Mouse (Mus musculus): ENCODE results near the gene Golm1.

The Golm1 gene

DNA sequence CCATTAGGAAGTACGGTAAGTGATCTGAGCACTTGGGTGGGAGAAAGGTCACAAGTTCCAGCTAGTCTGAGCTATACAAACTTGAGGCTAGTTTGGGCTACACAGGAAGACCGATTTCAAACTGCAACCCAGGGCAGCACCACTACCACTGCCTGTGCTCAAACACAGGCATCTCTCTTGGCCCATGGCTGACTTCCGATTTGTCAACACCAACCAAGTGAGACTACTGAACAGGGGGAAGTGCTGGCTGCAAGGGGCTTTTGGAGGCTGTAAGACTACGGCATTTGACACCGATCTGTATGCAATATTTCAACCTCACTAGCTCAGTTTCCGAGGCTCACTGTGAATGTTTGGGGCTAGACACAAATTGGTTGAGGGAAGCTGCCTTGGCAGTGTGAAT is 28.1 kb downstream of the Golm1 start:
- no peak for DNase-seq (ENCODE audit: low read depth, low spot score)

GRCm38 (mm10) chr13:59646674-59647244 is 28.9 kb downstream of the Golm1 start:
- DNase-seq (ENCODE audit: low read depth, low spot score): peak; percentile 60

GRCm38 (mm10) chr13:59645491-59645890 is 30.1 kb downstream of the Golm1 start:
- DNase-seq (ENCODE audit: low read depth, low spot score): no peak

GRCm38 (mm10) chr13:59642818-59643217 is 32.8 kb downstream of the Golm1 start:
- DNase-seq (ENCODE audit: low read depth, low spot score): no peak

DNA sequence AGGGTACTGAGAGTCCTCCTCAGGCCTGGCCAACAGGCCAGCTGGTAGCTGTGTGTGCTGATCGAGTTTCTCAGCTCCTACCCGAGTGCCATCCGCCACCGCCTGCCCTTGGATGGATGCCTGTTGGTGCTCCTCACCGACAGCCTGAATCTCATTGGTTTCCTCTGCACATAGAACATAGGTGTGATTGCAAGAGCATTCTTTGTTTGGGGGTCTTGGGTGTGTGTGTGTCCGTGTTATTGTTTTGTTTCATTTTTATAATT is 35.5 kb downstream of the Golm1 start:
- peak; percentile 96 for DNase-seq (ENCODE audit: low read depth, low spot score)

- no peak for DNase-seq (ENCODE audit: low read depth, low spot score)
Observed at GRCm38 (mm10) chr13:59639368-59640177, 36.0 kb downstream of the Golm1 start.

- peak; percentile 50 for DNase-seq (ENCODE audit: low read depth, low spot score)
Observed at GRCm38 (mm10) chr13:59637800-59638199, 37.8 kb downstream of the Golm1 start.

GRCm38 (mm10) chr13:59634637-59635036 is 41.0 kb downstream of the Golm1 start:
- DNase-seq (ENCODE audit: low read depth, low spot score): no peak

DNA sequence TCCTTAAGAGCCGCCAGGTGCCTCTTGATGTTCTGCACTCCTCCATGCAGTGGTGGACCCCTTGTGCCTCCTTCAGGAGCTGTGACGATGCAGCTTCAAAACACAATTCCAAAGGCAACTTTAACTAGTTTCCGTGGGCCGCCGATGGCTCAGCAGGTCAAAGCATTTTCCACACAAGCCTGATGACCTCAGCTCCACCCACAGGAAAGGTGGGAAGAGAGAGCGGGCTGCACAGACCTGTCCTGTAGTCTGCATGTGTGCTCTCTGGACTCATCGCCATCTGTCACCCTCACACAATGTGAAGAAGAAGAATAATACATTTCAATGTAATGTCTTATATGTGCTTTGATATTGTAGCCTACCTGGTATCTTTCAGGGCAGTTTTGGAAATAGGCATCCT is 48.9 kb downstream of the Golm1 start:
- DNase-seq (ENCODE audit: low read depth, low spot score): peak; percentile 84

GRCm38 (mm10) chr13:59624903-59625302 is 50.7 kb downstream of the Golm1 start:
- DNase-seq (ENCODE audit: low read depth, low spot score): peak; percentile 39

DNA sequence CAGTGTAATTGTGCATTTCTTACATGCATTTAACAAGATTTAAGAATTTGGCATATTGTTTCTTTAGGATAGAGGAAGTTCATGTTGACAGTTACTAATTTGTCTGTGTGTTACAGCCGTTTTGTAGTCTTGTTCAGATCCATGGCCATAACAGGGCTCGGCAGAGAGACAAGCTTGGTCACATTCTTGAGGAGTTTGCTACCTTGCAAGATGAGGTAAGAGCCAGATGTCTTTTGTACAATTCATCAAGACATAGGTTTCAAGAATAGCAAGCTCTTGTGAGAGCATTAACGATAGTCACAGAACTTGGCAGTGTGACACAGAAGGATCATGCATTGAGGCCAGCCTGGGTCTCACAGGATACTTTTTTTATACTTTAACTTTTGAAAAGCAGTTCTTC is 51.2 kb downstream of the Golm1 start:
- no peak for DNase-seq (ENCODE audit: low read depth, low spot score)

DNA sequence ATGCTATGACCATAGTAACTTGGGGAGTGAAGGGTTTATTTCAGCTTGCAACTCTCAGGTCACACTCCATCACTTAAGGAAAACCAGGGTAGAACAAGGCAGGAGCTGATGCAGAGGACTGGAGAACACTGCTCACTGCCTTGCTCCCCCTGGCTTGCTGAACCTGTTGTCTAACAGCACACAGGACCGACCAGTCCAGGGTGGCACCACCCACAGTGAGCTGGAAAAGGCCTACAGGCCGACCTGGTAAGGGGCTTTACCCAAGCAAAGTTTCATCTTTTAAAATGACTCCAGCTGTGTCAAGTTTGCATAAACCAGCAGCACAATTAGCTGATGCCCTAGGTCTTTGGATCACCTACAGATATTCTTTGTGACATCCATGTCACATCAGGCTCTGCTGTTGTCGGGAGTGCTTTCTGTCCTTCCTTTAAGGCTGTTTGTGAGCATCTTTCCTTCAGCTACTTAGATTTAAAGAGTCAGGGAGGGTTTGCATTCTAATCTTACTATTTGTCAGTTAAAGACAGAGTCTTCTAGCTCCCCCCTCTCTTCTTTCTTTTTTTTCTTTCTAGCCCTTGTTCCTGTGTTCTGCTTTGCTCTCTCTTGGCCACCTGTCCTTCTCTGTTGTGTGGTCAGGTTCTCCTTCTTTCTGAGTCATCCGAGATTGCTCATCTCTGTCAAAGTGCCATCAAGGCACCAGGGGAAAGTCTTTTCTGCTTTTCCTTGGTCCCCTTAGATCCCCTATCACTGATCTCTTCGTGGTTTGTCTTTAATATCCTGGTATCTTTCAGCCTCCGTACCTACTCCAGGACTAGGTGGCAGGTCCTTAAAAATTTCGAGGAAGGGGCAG is 53.7 kb downstream of the Golm1 start:
- DNase-seq (ENCODE audit: low read depth, low spot score): no peak

GRCm38 (mm10) chr13:59618463-59618862 is 57.1 kb downstream of the Golm1 start:
- DNase-seq (ENCODE audit: low read depth, low spot score): no peak

GRCm38 (mm10) chr13:59615554-59615953 is 60.1 kb downstream of the Golm1 start:
- DNase-seq (ENCODE audit: low read depth, low spot score): no peak

- no peak for DNase-seq (ENCODE audit: low read depth, low spot score)
Observed at GRCm38 (mm10) chr13:59615152-59615551, 60.5 kb downstream of the Golm1 start.

DNA sequence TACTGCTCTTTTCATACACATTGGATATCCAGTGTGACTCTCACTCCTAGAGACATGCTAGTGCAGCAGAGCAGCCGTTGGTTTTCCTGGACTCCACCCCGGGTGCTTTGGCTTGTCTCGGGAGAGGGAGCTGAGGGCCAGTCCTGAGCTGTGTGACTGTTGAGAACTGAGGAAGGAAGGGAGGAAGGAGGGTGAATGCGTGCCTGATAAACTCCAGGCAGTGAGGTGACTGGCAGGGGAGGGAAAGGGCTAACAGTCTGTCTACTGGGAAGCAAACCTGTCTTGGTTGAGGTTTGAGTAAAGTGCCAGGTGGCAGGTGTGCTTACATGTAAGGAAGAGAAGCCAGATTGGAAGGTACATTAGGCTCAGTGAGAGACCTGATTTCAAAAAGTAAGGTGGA is 61.7 kb downstream of the Golm1 start:
- no peak for DNase-seq (ENCODE audit: low read depth, low spot score)

DNA sequence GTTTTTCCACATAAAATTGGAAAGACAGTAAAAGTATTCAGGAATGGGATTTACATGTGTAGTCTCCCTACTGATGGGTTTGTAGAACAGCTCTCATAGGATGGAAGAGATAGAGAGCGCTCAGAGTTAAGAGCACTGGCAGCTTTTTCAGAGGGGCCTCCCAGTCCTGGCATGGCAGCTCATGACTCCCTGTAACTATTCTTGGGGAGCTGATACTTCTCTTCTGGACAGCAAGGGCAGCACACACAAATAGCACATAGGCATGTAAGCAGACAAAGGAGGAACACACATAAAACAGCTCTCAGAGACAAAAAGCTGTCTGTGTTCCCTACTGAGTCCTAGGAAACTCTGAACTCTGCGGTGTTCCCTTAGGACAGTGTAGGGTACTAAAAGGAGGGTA is 65.2 kb downstream of the Golm1 start:
- DNase-seq (ENCODE audit: low read depth, low spot score): no peak

DNA sequence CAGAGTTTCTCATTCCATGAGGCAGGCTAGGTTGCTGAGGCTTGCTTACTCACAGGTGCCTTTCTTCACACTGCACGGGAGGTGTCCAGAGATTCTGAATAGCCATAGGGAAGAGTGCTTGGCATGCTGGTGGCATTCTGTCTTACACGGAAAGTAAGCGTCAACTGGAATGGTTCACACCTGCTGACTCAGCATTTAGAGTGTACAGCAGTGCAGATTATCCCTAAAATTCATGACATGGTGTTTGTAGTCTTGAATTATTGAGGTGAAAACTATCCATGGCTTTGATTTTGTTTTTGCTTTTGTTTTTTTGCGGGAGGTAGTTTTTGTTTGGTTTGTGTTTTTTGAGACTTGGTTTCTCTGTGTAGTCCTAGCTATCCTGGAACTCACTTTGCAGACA is 65.7 kb downstream of the Golm1 start:
- no peak for DNase-seq (ENCODE audit: low read depth, low spot score)

GRCm38 (mm10) chr13:59605221-59605922 is 70.2 kb downstream of the Golm1 start:
- DNase-seq (ENCODE audit: low read depth, low spot score): no peak

DNA sequence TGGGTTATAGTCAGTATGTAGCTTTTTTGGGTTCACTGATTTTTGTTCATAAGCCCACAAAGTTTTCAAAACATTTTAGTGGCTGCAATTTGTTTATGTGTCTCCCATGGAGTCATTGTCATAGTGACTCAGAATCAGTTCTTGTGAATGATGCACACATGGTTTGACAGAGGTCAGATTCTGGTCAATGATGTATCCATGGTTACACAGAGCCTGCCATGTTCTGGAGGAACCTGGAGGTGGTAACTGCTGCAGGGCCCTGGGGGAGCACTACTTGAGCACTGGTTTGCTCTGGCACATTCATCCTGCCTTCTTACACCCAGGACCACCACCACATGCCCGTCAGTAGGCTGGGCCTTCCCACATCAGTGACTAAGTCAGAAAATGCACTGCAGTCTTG is 71.1 kb downstream of the Golm1 start:
- no peak for DNase-seq (ENCODE audit: low read depth, low spot score)

DNA sequence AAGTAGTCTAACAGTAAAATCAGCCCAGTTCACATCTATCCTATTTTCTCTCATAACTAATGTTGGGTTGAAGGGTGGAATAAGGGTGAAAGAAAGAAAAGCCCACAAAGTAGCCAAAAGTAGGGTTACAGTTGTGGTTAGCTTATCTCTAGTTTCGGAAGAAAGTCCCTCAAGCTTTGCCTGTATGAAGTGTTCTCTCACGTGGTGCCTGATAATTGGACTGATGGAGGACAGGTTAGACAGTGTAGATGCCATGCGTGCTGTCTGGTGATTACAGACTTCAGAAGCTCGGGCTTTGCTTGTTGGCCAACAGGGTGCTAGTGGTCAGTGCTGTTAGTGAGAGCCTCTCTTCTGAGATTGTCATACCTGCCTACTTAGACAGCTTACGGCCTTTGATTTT is 72.5 kb downstream of the Golm1 start:
- DNase-seq (ENCODE audit: low read depth, low spot score): no peak

- DNase-seq (ENCODE audit: low read depth, low spot score): no peak
Observed at GRCm38 (mm10) chr13:59592630-59593029, 83.0 kb downstream of the Golm1 start.
